Mouse (Mus musculus): Measurements from ENCODE around the gene Plaur.

The Plaur gene

GRCm38 (mm10) chr7:24446697-24447340 is 15.5 kb upstream of the Plaur start:
- no peak for DNase-seq (ENCODE audit: low read depth)

DNA sequence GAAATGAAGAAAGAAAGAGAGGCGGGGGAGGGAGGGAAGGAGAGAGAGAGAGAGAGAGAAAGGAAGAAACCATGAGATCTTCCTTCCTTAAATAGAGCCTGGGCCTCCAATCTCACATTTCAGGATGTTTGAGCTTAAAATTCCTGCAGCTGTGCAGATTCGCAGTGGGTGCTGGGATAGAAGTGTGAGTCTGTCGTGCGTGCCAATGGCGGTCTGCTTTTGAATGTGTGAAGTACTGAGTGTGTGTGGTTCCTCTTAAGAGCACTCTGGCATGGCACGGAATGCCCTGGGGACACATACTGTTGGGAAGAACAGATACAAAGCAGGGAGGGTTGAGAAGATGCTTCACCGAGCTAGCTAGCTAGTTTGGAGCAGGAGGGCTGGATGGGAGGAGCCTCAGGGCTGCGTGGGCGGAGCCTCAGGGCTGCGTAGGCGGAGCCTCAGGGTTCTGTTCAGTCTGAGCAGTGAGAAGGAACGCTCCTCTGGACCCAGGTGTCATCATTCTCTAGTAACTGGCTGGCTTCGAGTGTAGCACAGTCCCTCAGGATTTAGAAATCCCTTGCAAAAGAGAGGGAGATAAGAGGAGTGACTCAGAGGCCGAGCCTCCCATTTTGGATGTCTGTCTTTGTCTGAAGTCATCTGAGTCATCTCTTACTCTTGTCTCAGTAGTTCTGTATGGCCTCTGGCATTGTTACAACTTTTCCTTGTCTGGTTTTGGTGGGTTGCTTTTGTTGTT is 13.3 kb upstream of the Plaur start:
- no peak for DNase-seq (ENCODE audit: low read depth)

- no peak for DNase-seq (ENCODE audit: low read depth)
Measured at GRCm38 (mm10) chr7:24450585-24451017, 11.7 kb upstream of the Plaur start.

- DNase-seq (ENCODE audit: low read depth), result no peak
Measured at GRCm38 (mm10) chr7:24451855-24452311, 10.4 kb upstream of the Plaur start, which contains the start of gene Irgc1. Gene Irgc1, minus strand, starts transcription at chr7:24452297.

DNA sequence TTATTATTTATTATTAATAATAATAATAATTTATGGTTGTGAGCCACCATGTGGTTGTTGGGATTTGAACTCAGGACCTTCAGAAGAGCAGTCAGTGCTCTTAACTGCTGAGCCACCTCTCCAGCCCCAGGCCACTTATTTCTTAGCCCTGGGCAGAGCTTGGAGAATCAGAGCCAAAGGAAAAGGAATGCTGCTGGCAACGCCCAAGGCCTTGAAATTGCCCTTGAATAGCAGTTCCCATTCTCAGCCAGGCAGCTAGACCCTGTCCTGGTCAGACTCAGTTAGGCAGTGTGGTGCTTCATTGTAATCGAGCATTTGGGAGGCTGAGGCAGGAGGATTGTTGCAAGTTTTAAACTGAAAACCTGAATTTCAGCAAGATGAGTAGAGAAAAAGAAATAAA is 8.1 kb upstream of the Plaur start:
- no peak for DNase-seq (ENCODE audit: low read depth)

GRCm38 (mm10) chr7:24455726-24456125 is 6.6 kb upstream of the Plaur start:
- no peak for DNase-seq (ENCODE audit: low read depth)

DNA sequence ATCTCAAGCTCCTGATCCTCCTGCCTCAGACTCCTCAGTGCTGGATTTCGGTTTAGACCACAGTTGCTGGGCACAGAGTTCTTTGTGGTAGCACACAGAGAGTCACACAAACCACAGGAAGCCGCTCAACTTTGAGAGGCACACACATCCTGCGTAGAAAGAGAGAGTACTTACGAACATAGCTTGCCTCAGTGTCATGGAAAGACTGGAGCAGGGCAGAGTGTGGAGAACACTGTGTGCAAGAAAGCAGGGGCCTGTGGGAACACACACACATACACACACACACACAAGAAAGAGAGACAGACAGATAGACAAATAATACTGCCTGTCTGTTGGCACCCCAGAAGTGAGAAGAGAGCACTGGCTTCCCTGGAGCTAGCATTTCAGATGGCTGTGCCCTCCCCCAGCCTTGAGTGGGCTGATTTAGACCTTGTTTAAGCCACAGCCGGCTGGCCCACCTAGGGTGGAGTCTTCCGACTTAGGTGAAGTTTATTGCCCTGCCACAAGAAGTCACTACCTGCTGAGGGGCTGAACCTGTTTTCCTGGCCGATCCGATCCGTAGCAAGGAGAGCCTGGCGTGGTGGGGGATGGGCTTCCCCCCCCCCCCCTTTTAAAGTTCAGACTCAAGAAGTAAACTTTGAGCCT is 4.4 kb upstream of the Plaur start:
- no peak for DNase-seq (ENCODE audit: low read depth)

GRCm38 (mm10) chr7:24459440-24459839 is 2.8 kb upstream of the Plaur start:
- no peak for DNase-seq (ENCODE audit: low read depth)

GRCm38 (mm10) chr7:24459843-24460242 is 2.4 kb upstream of the Plaur start:
- DNase-seq (ENCODE audit: low read depth), result no peak

DNA sequence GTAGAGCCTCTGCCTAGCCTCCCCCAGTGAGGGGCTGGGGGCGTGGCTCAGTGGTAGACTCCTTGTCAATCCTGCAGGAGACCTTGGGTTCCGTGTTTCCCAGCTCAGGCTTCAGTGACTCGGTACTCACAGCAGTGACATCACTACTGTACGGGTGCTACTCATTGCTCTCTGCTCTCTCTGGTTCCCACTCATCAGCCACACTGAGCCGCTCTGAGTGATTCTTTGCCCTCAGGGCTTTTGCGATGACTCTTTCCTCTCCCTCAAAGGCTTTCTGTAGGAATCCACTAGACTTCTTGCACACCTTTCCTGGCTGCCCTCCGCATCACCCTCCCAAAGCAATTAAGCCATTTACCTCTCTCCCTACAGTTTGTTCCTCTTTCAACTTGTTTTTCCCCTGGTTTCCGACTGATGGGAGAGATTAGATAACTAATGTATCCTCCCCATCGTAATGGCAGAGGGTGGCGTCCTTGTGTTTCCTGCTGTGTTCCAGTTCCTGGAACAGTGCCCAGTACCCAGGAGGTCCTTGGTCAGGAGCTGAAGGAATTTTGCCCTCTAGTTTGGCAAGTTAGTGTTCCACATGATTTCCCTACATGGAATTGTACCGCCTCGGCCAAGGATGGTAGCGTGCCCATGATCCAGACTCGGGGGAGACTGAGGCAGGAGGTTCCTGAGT is 770 bp upstream of the Plaur start:
- no peak for DNase-seq (ENCODE audit: low read depth)

DNA sequence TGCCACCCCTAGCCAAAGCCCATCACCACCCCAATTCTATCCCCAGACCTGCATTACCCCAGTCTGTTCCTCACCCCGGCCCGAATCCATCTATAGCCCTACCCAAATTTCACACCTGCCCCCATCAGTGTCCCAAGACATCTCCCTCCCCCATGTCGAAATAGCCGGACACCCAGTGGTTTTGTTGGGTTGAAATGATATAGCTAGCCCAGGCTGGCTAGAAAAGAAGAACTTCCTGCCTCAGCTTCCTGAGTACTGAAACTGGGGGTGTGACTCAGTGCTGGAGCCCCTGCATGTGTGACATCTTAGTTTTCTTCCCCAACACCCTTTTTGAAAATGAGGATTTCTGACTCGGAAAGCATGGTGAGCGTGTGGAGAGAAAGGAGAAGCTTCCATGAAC is 4.6 kb downstream of the Plaur start:
- DNase-seq (ENCODE audit: low read depth), result no peak

DNA sequence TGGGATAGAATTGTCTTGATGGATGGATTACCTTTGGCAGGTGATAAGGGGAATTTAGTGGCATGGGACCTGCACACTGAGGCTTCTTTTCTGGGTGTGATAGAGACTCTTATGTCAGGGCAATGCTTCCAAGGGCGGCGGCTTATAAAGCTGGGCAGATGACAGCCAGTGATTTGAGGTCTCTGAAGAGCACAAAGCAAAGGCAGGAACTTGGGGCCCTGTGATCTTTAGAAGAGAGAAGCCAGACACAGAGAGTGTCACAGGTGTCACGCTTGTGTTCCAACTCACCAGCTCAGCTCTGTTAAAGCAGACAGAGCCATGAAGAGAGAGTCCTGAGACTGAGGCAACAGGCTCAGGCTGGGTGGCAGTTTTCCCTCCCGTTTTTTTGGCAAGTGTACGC is 5.6 kb downstream of the Plaur start:
- no peak for DNase-seq (ENCODE audit: low read depth)

- no peak for DNase-seq (ENCODE audit: low read depth)
Measured at GRCm38 (mm10) chr7:24469126-24469525, 6.8 kb downstream of the Plaur start.

DNA sequence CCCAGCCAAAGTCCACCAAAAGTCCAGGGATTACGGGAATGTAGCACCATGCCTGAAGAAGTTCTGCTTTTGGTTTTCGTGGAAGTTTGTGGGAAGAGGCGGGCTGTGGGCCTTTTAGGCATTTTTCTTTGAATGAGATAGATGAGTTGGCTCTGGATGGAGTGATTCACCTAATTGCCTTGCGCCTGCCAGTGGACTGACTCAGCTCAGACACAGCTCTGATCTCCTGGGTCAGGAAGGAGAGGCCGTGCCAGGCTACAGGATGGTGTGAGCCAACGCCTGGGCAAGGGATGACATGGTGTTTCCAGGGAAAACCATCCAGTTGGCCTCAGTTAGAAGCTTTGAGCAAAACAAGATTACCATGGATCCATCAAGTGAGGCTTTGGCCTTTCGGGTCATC is 8.1 kb downstream of the Plaur start:
- DNase-seq (ENCODE audit: low read depth), result peak; percentile 93

GRCm38 (mm10) chr7:24472442-24472841 is 10.2 kb downstream of the Plaur start:
- DNase-seq (ENCODE audit: low read depth), result no peak

GRCm38 (mm10) chr7:24472937-24473336 is 10.7 kb downstream of the Plaur start:
- DNase-seq (ENCODE audit: low read depth), result no peak

DNA sequence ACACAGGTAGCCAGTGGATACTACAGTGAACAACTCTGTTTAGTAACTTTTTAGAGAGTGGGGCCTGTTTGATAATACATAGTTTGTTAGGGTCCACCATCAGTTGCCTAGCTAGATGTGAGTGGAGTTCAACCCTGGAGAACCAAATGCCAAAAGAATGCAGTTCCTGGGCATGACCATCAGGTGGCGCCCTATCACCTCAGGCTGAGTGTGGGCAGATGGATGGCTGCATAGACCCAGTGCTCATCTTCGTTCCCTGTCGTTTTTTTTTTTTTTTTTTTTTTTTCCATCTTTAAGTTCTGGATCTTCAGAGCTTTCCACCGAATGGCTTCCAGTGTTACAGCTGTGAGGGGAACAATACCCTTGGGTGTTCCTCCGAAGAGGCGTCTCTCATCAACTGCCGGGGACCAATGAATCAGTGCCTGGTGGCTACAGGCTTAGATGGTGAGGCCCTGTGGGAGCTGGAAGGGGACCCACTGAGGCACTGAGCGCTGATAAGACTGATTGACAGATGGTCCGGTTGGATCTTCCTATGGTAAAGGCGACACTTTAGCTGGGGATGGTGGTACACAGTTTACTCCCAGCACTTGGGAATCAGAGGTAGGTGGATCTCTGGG is 11.7 kb downstream of the Plaur start:
- DNase-seq (ENCODE audit: low read depth), result no peak

DNA sequence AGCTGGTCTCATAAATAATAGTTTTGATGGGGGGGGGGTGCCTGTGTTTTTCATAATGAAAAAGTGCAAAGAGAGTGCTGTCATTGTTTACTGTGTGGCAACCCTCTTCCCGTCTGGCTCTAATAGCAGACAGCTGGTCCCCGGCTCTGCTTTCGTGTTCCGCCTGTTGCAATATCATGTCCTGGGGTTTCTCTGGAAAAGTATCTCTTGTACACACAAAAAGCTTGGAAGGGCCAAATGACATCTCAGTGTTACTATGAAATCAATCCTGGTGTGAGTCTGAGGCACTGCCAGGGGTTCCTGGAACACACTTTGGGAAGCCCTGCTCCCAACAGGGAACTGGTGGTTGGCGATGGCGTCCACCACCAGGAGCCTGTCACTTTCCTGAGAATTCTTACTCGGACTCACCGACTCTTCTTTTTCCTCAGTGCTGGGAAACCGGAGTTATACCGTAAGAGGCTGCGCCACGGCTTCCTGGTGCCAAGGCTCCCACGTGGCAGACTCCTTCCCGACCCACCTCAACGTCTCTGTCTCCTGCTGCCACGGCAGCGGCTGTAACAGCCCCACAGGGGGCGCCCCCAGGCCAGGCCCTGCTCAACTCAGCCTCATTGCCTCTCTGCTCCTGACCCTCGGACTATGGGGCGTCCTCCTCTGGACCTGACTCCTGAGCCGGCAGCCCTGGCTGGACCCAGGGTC is 12.7 kb downstream of the Plaur start:
- no peak for DNase-seq (ENCODE audit: low read depth)

GRCm38 (mm10) chr7:24476338-24476737 is 14.1 kb downstream of the Plaur start:
- DNase-seq (ENCODE audit: low read depth), result no peak

- no peak for DNase-seq (ENCODE audit: low read depth)
Measured at GRCm38 (mm10) chr7:24476856-24477255, 14.6 kb downstream of the Plaur start.

GRCm38 (mm10) chr7:24478911-24479310 is 16.6 kb downstream of the Plaur start:
- no peak for DNase-seq (ENCODE audit: low read depth)
